Mouse (Mus musculus) neural tube, embryonic 15.5 days (tissue): ENCODE measurements around the gene N4bp2. TPM values are rescaled to one million over a fixed set of nuclear protein-coding genes. Genes with fewer than 3 reads are reported as not detected.

Source experiments
- ATAC-seq: fragments of 200-750 bp; cut with Nextera tagmentation; 2 replicates; pipeline ENCODE4 v1.8.0; 2017; ENCODE audit warnings: mild to moderate bottlenecking, moderate TSS enrichment, moderate library complexity; ENCODE audit not compliant: low FRiP score
- H3K27ac ChIP-seq: fragments of 300-500 bp; sonication (generic); replicated peaks from 2 replicates; pipeline ENCODE4 v1.5.1; 2015; ENCODE audit warnings: mild to moderate bottlenecking, inconsistent platforms
- H3K27me3 ChIP-seq: fragments of 300-500 bp; sonication (generic); replicated peaks from 2 replicates; pipeline ENCODE4 v1.6.1; 2015; ENCODE audit warnings: inconsistent platforms
- H3K36me3 ChIP-seq: fragments of 300-500 bp; sonication (generic); 2 replicates; pipeline ENCODE4 v1.6.1; 2015; ENCODE audit warnings: inconsistent platforms
- H3K4me1 ChIP-seq: fragments of 300-500 bp; sonication (generic); 2 replicates; pipeline ENCODE4 v1.6.1; 2015; ENCODE audit warnings: inconsistent platforms
- H3K4me2 ChIP-seq: fragments of 300-500 bp; sonication (generic); 2 replicates; pipeline ENCODE4 v1.6.1; 2015; ENCODE audit warnings: inconsistent platforms, mild to moderate bottlenecking, moderate library complexity
- H3K4me3 ChIP-seq: fragments of 300-500 bp; sonication (generic); replicated peaks from 2 replicates; pipeline ENCODE4 v1.5.1; 2015; ENCODE audit warnings: mild to moderate bottlenecking, inconsistent platforms
- H3K9ac ChIP-seq: fragments of 300-500 bp; sonication (generic); replicated peaks from 2 replicates; pipeline ENCODE4 v1.6.1; 2015; ENCODE audit warnings: mild to moderate bottlenecking, inconsistent platforms
- H3K9me3 ChIP-seq: fragments of 300-500 bp; sonication (generic); replicated peaks from 2 replicates; pipeline ENCODE4 v1.6.1; 2016; ENCODE audit warnings: inconsistent platforms
- WGBS: fragments of 180-500 bp; shearing (Covaris S2); methylation state at CpG from one replicate; pipeline ENCODE4 v1.1.7; 2015; ENCODE audit warnings: mixed read lengths; 5-methylcytosine and 5-hydroxymethylcytosine counted together
- polyA plus RNA-seq: library from polyadenylated mRNA; unstranded; fragments of >200 nt; fragmentation: Nextera tagmentation; extraction: Ambion mirVana; gene quantifications from 2 replicates; pipeline ENCODE4 v1.2.1, GENCODE M21; 2015

N4bp2 gene
- polyA plus RNA-seq, 1 experiment from 2014 or later, result 13.7 TPM

GRCm38 (mm10) chr5:65833766-65834498 lies 70.6 kb downstream of the N4bp2 start:
- 0 out of 2 replicates have a peak, but pooled peaks cover 2% of the 10 kb centered on the region for H3K4me1 ChIP-seq
- H3K36me3 ChIP-seq, result no peaks in the 10 kb centered on the region; the same call in 1 of the 2 replicates
- 94% methylated on average over 8 of the region's 8 CpGs for WGBS
- H3K27me3 ChIP-seq, result no peaks in the 10 kb centered on the region
- no peak overlapping the region for H3K4me2 ChIP-seq
- no peak overlapping the region for H3K9ac ChIP-seq
- no peak overlapping the region for H3K27ac ChIP-seq
- no peak for ATAC-seq
- no peaks in the 10 kb centered on the region for H3K9me3 ChIP-seq
- H3K4me3 ChIP-seq, result no peak overlapping the region

GRCm38 (mm10) chr5:65838053-65838452 lies 74.7 kb downstream of the N4bp2 start:
- Histone ChIP-seq H3K9ac (no peak overlapping the region), H3K27ac (no peak overlapping the region), H3K4me2 (no peak overlapping the region), H3K36me3 (no peaks in the 10 kb centered on the region; the same call in 1 of the 2 replicates), H3K27me3 (no peaks in the 10 kb centered on the region), H3K4me3 (no peak overlapping the region), H3K4me1 (0 out of 2 replicates have a peak, but pooled peaks cover 2% of the 10 kb centered on the region), H3K9me3 (no peaks in the 10 kb centered on the region)
- 84% methylated on average over 6 of the region's 6 CpGs for WGBS
- no peak for ATAC-seq

- no peak overlapping the region for H3K4me2 ChIP-seq
- no peak overlapping the region for H3K27ac ChIP-seq
- no peak for ATAC-seq
- H3K4me1 ChIP-seq, result no peaks in the 10 kb centered on the region
- H3K36me3 ChIP-seq, result no peaks in the 10 kb centered on the region
- whole genome bisulfite sequencing, result 97% methylated on average over 7 of the region's 7 CpGs
- H3K4me3 ChIP-seq, result no peak overlapping the region
- no peaks in the 10 kb centered on the region for H3K27me3 ChIP-seq
- H3K9me3 ChIP-seq, result no peaks in the 10 kb centered on the region
- H3K9ac ChIP-seq, result no peak overlapping the region
Measured at GRCm38 (mm10) chr5:65842947-65843346, 79.6 kb downstream of the N4bp2 start.

GRCm38 (mm10) chr5:65846534-65846933 lies 83.2 kb downstream of the N4bp2 start:
- H3K4me3 ChIP-seq, result no peak overlapping the region
- no peaks in the 10 kb centered on the region for H3K9me3 ChIP-seq
- 88% methylated on average over 8 of the region's 8 CpGs for WGBS
- no peak for ATAC-seq
- no peak overlapping the region for H3K27ac ChIP-seq
- H3K9ac ChIP-seq, result no peak overlapping the region
- no peaks in the 10 kb centered on the region for H3K36me3 ChIP-seq
- H3K4me2 ChIP-seq, result no peak overlapping the region
- H3K4me1 ChIP-seq, result no peaks in the 10 kb centered on the region
- H3K27me3 ChIP-seq, result no peaks in the 10 kb centered on the region

GRCm38 (mm10) chr5:65846958-65847357 lies 83.6 kb downstream of the N4bp2 start:
- H3K27me3 ChIP-seq, result no peaks in the 10 kb centered on the region

GRCm38 (mm10) chr5:65847656-65848055 lies 84.3 kb downstream of the N4bp2 start:
- Histone ChIP-seq H3K27me3 (no peaks in the 10 kb centered on the region), H3K36me3 (no peaks in the 10 kb centered on the region), H3K4me2 (no peak overlapping the region), H3K27ac (no peak overlapping the region), H3K4me1 (no peaks in the 10 kb centered on the region), H3K4me3 (no peak overlapping the region), H3K9ac (no peak overlapping the region), H3K9me3 (no peaks in the 10 kb centered on the region)
- WGBS, result 83% methylated on average over 7 of the region's 7 CpGs
- ATAC-seq, result no peak

More at GRCm38 (mm10) chr5:65846958-65847357, 83.6 kb downstream of the N4bp2 start:
- Histone ChIP-seq H3K9me3 (no peaks in the 10 kb centered on the region), H3K4me3 (no peak overlapping the region), H3K9ac (no peak overlapping the region), H3K36me3 (no peaks in the 10 kb centered on the region), H3K27ac (no peak overlapping the region), H3K4me2 (no peak overlapping the region), H3K4me1 (no peaks in the 10 kb centered on the region)
- no peak for ATAC-seq
- 94% methylated on average over 3 of the region's 3 CpGs for WGBS

GRCm38 (mm10) chr5:65850765-65851164 lies 87.4 kb downstream of the N4bp2 start:
- Histone ChIP-seq H3K27me3 (no peaks in the 10 kb centered on the region), H3K4me2 (no peak overlapping the region), H3K4me3 (no peak overlapping the region), H3K36me3 (no peaks in the 10 kb centered on the region), H3K9ac (no peak overlapping the region), H3K9me3 (no peaks in the 10 kb centered on the region), H3K27ac (no peak overlapping the region), H3K4me1 (no peaks in the 10 kb centered on the region)
- 69% methylated on average over 11 of the region's 11 CpGs for WGBS
- ATAC-seq, result no peak

GRCm38 (mm10) chr5:65854786-65855191 lies 91.5 kb downstream of the N4bp2 start:
- ATAC-seq, result no peak
- Histone ChIP-seq H3K4me3 (no peak overlapping the region), H3K9me3 (no peaks in the 10 kb centered on the region), H3K4me1 (no peaks in the 10 kb centered on the region), H3K36me3 (no peaks in the 10 kb centered on the region), H3K27ac (no peak overlapping the region), H3K9ac (no peak overlapping the region), H3K27me3 (no peaks in the 10 kb centered on the region), H3K4me2 (no peak overlapping the region)
- WGBS, result 69% methylated on average over 8 of the region's 8 CpGs

- H3K27me3 ChIP-seq, result no peaks in the 10 kb centered on the region
- H3K4me3 ChIP-seq, result no peak overlapping the region
- 79% methylated on average over 3 of the region's 3 CpGs for WGBS
- no peaks in the 10 kb centered on the region for H3K4me1 ChIP-seq
- no peaks in the 10 kb centered on the region for H3K36me3 ChIP-seq
- ATAC-seq, result no peak
- no peak overlapping the region for H3K9ac ChIP-seq
- H3K4me2 ChIP-seq, result no peak overlapping the region
- H3K9me3 ChIP-seq, result no peaks in the 10 kb centered on the region
- no peak overlapping the region for H3K27ac ChIP-seq
Measured at GRCm38 (mm10) chr5:65855571-65855970, 92.2 kb downstream of the N4bp2 start.

GRCm38 (mm10) chr5:65856591-65857411 lies 93.5 kb downstream of the N4bp2 start:
- H3K27me3 ChIP-seq, result no peaks in the 10 kb centered on the region
- no peaks in the 10 kb centered on the region for H3K4me1 ChIP-seq
- H3K9me3 ChIP-seq, result no peaks in the 10 kb centered on the region
- WGBS, result 83% methylated on average over 17 of the region's 17 CpGs
- H3K27ac ChIP-seq, result no peak overlapping the region
- H3K4me2 ChIP-seq, result no peak overlapping the region
- no peak overlapping the region for H3K4me3 ChIP-seq
- ATAC-seq, result no peak
- no peaks in the 10 kb centered on the region for H3K36me3 ChIP-seq
- H3K9ac ChIP-seq, result no peak overlapping the region

- Histone ChIP-seq H3K4me1 (no peaks in the 10 kb centered on the region), H3K9ac (no peak overlapping the region), H3K36me3 (no peaks in the 10 kb centered on the region), H3K4me2 (no peak overlapping the region), H3K27ac (no peak overlapping the region), H3K27me3 (no peaks in the 10 kb centered on the region), H3K4me3 (no peak overlapping the region), H3K9me3 (no peaks in the 10 kb centered on the region)
- no peak for ATAC-seq
- 80% methylated on average over 12 of the region's 12 CpGs for WGBS
Measured at GRCm38 (mm10) chr5:65857935-65858334, 94.6 kb downstream of the N4bp2 start.

GRCm38 (mm10) chr5:65858355-65858754 lies 95.0 kb downstream of the N4bp2 start:
- Histone ChIP-seq H3K27ac (no peak overlapping the region), H3K36me3 (no peaks in the 10 kb centered on the region), H3K4me1 (no peaks in the 10 kb centered on the region), H3K9ac (no peak overlapping the region), H3K4me3 (no peak overlapping the region), H3K27me3 (no peaks in the 10 kb centered on the region), H3K9me3 (no peaks in the 10 kb centered on the region), H3K4me2 (no peak overlapping the region)
- whole genome bisulfite sequencing, result 89% methylated on average over 4 of the region's 6 CpGs
- no peak for ATAC-seq
